ENCODE assay signal across 9 mouse cellular contexts in the genomic region with DNA sequence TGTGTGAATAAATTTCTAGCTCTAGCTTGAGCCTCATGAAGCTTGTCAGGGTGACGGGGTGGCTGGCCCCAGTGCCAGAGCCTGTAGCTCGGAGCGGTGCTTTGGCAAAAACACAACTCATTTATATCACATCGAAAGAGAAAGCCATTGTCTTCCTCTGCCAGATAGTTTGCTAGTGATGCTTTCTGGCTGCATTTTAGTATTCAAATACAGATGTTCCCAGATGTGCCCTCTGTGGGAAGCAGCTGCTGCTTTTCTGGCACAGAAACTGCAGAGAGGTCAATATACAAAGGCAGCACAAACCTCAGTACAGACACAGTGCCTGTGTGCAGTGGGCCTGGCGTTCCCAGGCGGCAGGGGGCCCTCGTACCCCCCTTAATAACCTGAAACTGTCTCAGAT.
A peak's percentile ranks its signal among the peaks of the same experiment; 100 is the strongest.
DNase-seq lines count a peak whose midpoint lies in the region; ATAC-seq and TF ChIP-seq lines count a peak whose summit lies in the region.
"Had no signal": no experiment of that assay in that cellular context is flagged by ENCODE, and none has a peak within 500 bp of the region (broad histone marks: within the 10 kb centered on the region; RNA-seq: fewer than 3 reads in every experiment).

No protein-coding gene starts in this region.

- H3K27ac ChIP-seq in intestine, embryonic 14.5 days (ENCODE audit: low read depth), result peak overlapping the region; percentile 38
- H3K27ac ChIP-seq in intestine, postnatal 0 days (ENCODE audit: low read depth, low read length), result no peak overlapping the region
- H3K27ac ChIP-seq in embryonic facial prominence, embryonic 12.5 days, result 0 out of 2 replicates have a peak overlapping the region, but pooled peaks have one; percentile 46
- peak overlapping the region; percentile 77 for H3K27ac ChIP-seq in hindbrain, embryonic 14.5 days
- peak overlapping the region; percentile 77 for H3K27ac ChIP-seq in midbrain, embryonic 15.5 days

- 35% methylated on average over 7 of the region's 7 CpGs for WGBS in intestine, embryonic 14.5 days
- 45% methylated on average over 7 of the region's 7 CpGs for WGBS in intestine, postnatal 0 days
- 58% methylated on average over 7 of the region's 7 CpGs for WGBS in embryonic facial prominence, embryonic 12.5 days
- 26% methylated on average over 7 of the region's 7 CpGs for WGBS in hindbrain, embryonic 14.5 days
- WGBS in midbrain, embryonic 15.5 days, result 38% methylated on average over 7 of the region's 7 CpGs

- H3K4me2 ChIP-seq in intestine, embryonic 14.5 days (ENCODE audit: low read length), result no peak overlapping the region
- H3K4me2 ChIP-seq in intestine, postnatal 0 days (replicated peaks; ENCODE audit: low read depth), result no peak overlapping the region; the same call in 1 of the 2 replicates
- H3K4me2 ChIP-seq in embryonic facial prominence, embryonic 12.5 days (replicated peaks), result no peak overlapping the region
- H3K4me2 ChIP-seq in hindbrain, embryonic 14.5 days (replicated peaks), result no peak overlapping the region
- H3K4me2 ChIP-seq in midbrain, embryonic 15.5 days, result no peak overlapping the region

- peaks cover 50% of the 10 kb centered on the region for H3K4me1 ChIP-seq in intestine, embryonic 14.5 days (replicated peaks; ENCODE audit: control insufficient read depth, insufficient read depth, low read length)
- H3K4me1 ChIP-seq in intestine, postnatal 0 days (replicated peaks; ENCODE audit: control insufficient read depth, insufficient read depth, low read length), result peaks cover 12% of the 10 kb centered on the region
- peaks cover 47% of the 10 kb centered on the region for H3K4me1 ChIP-seq in embryonic facial prominence, embryonic 12.5 days
- peaks cover 72% of the 10 kb centered on the region for H3K4me1 ChIP-seq in hindbrain, embryonic 14.5 days (replicated peaks; ENCODE audit: control insufficient read depth, insufficient read depth, low read length)
- H3K4me1 ChIP-seq in midbrain, embryonic 15.5 days, result peaks cover 68% of the 10 kb centered on the region

- TF ChIP-seq CTCF in intestine, postnatal 0 days (IDR thresholded peaks at IDR 0.05; ENCODE audit: low read depth), result no peak

- H3K4me3 ChIP-seq in intestine, embryonic 14.5 days (ENCODE audit: low read depth, low read length), result no peak overlapping the region
- H3K4me3 ChIP-seq in intestine, postnatal 0 days (ENCODE audit: low read depth, low read length), result no peak overlapping the region
- H3K4me3 ChIP-seq in embryonic facial prominence, embryonic 12.5 days, result no peak overlapping the region
- H3K4me3 ChIP-seq in hindbrain, embryonic 14.5 days (replicated peaks; ENCODE audit: low read length), result no peak overlapping the region
- no peak overlapping the region for H3K4me3 ChIP-seq in midbrain, embryonic 15.5 days

- no peaks in the 10 kb centered on the region for H3K27me3 ChIP-seq in intestine, embryonic 14.5 days (replicated peaks; ENCODE audit: control insufficient read depth, insufficient read depth, low read length)
- no peaks in the 10 kb centered on the region for H3K27me3 ChIP-seq in intestine, postnatal 0 days (replicated peaks; ENCODE audit: control insufficient read depth, insufficient read depth, low read length)
- no peaks in the 10 kb centered on the region; the same call in 1 of the 2 replicates for H3K27me3 ChIP-seq in embryonic facial prominence, embryonic 12.5 days
- H3K27me3 ChIP-seq in hindbrain, embryonic 14.5 days (ENCODE audit: control insufficient read depth, insufficient read depth, low read length), result no peaks in the 10 kb centered on the region
- no peaks in the 10 kb centered on the region for H3K27me3 ChIP-seq in midbrain, embryonic 15.5 days (replicated peaks)
- H3K27me3 ChIP-seq: CH12.LX had no signal

- DNase-seq in intestine, embryonic 14.5 days (ENCODE audit: low spot score), result no peak
- DNase-seq in hindbrain, embryonic 14.5 days (ENCODE audit: low spot score), result no peak
- no peak for DNase-seq in ovary, postnatal 10 days (ENCODE audit: low spot score)
- DNase-seq in spleen, postnatal 4 days (ENCODE audit: low spot score in 2 of 2), result no peak
- DNase-seq in lung, adult 18-20 months, result no peak

- no peaks in the 10 kb centered on the region for H3K9me3 ChIP-seq in intestine, embryonic 14.5 days (ENCODE audit: control insufficient read depth, low read length)
- no peaks in the 10 kb centered on the region for H3K9me3 ChIP-seq in intestine, postnatal 0 days (ENCODE audit: control insufficient read depth)
- H3K9me3 ChIP-seq in embryonic facial prominence, embryonic 12.5 days, result no peaks in the 10 kb centered on the region
- H3K9me3 ChIP-seq in hindbrain, embryonic 14.5 days (ENCODE audit: control insufficient read depth, low read length), result no peaks in the 10 kb centered on the region
- H3K9me3 ChIP-seq in midbrain, embryonic 15.5 days, result no peaks in the 10 kb centered on the region

- no peak overlapping the region for H3K9ac ChIP-seq in intestine, embryonic 14.5 days (ENCODE audit: low read length)
- no peak overlapping the region for H3K9ac ChIP-seq in intestine, postnatal 0 days (ENCODE audit: low read depth, low read length)
- no peak overlapping the region for H3K9ac ChIP-seq in embryonic facial prominence, embryonic 12.5 days
- peak overlapping the region; percentile 40; the same call in 1 of the 2 replicates for H3K9ac ChIP-seq in hindbrain, embryonic 14.5 days
- H3K9ac ChIP-seq in midbrain, embryonic 15.5 days, result no peak overlapping the region

- H3K36me3 ChIP-seq in intestine, embryonic 14.5 days (ENCODE audit: control insufficient read depth, insufficient read depth, low read length), result 0 out of 2 replicates have a peak, but pooled peaks cover 5% of the 10 kb centered on the region
- H3K36me3 ChIP-seq in intestine, postnatal 0 days (ENCODE audit: control insufficient read depth, insufficient read depth), result 0 out of 2 replicates have a peak, but pooled peaks cover 4% of the 10 kb centered on the region
- H3K36me3 ChIP-seq in embryonic facial prominence, embryonic 12.5 days, result peaks cover 13% of the 10 kb centered on the region
- peaks cover 6% of the 10 kb centered on the region; the same call in 1 of the 2 replicates for H3K36me3 ChIP-seq in hindbrain, embryonic 14.5 days (replicated peaks; ENCODE audit: control insufficient read depth, insufficient read depth)
- H3K36me3 ChIP-seq in midbrain, embryonic 15.5 days (replicated peaks), result no peaks in the 10 kb centered on the region

- ATAC-seq in intestine, embryonic 14.5 days (replicated peaks; ENCODE audit: low FRiP score, low TSS enrichment, low read depth), result no peak
- ATAC-seq in intestine, postnatal 0 days, result no peak
- ATAC-seq in embryonic facial prominence, embryonic 12.5 days (ENCODE audit: insufficient number of reproducible peaks, insufficient read depth, low FRiP score, low TSS enrichment), result no peak
- ATAC-seq in hindbrain, embryonic 14.5 days (ENCODE audit: low FRiP score), result no peak
- ATAC-seq in midbrain, embryonic 15.5 days (replicated peaks), result no peak
